Mouse (Mus musculus): ENCODE data around the gene Mrpl9. TPM values are rescaled to one million over a fixed set of nuclear protein-coding genes. Genes with fewer than 3 reads are reported as not detected.

The Mrpl9 gene
- 80.7 TPM for polyA plus RNA-seq (2017; shearing (Covaris generic))

GRCm38 (mm10) chr3:94442951-94443596 lies at the start of gene Mrpl9:
Gene Mrpl9 (plus strand): TSS chr3:94443318.

GRCm38 (mm10) chr3:94398217-94398616 lies 44.9 kb upstream of the Mrpl9 start, which contains the start of gene Lingo4:
Gene Lingo4 (plus strand): TSS chr3:94398517.

DNA sequence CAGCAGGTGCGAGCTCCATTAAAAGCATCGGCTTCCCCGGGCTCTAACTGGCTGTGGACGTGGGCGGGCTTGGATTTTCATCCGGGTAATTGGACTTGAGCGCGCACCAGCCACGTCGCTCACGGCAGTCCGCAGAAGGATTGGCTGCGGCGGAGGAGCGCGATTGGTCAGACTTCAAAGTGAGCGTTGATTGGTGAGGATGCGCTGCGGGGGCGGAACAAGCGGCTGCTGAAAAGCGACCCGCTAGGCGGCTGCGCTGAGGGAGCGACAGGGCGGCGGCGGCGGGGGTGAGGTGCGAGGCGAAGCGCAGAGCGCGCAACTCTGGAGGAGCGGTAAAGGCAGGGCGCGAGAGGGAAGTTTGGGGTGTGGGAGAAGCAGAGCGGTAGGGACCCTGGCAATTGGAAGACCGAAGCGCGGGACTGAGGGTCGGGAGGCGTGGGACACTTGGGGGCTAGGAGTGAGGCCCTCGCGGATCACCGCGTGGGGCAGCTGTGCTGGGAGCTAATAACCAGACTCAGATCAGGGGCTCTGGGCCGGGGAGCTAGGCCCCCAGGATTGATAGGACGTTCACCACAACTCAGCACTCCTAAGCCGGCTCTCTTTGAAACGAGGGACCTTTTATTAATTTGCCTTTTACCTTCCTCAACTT lies 30.0 kb upstream of the Mrpl9 start, which contains the start of gene Tdrkh:
Gene Tdrkh, plus strand, starts transcription at position 243 of the 649 bp plus-strand sequence.

DNA sequence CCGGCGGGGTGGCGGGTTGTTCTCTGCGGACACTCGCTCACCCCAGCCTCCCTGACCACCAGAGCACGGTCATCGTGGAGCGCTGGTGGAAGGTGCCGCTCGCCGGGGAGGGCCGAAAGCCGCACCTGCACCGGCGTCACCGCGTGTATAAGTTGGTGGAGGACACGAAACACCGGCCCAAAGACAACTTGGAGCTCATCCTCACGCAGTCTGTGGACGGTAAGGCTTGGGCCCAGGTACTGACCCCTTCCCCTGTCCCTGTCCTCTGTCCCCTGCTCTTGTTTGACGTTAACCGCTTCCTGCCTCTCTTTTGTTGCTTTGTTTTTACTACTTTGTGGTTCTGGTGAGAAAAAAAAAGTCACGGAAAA lies 463 bp downstream of the Mrpl9 start, which contains the start of gene Oaz3:
Gene Oaz3, minus strand, starts transcription at position 319 of the 368 bp plus-strand sequence.

DNA sequence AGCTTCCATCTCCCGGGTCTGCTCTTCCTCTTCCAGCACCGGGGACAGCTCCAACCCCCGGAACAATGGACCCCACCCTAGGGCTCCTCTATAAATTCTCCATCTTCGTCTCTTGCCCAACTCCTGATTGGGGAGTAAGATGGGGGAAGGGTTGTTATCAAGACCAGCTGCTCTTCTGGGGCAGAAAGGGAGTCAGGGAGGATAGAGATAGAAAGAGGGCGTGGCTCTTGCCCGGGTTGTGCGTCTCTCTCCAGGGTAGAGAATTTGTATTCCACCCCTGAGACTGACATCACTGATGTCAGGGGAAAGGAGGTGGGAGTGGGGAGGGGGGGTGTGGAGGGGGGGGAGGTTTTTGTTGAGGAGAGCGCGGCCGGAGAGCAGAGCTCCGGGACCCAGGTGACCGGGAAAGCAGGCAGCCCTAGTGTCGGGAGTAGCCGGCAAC lies 34.9 kb downstream of the Mrpl9 start, which contains the start of gene Celf3:
Gene Celf3, plus strand, starts transcription at position 315 of the 442 bp plus-strand sequence.

GRCm38 (mm10) chr3:94480291-94480884 lies 37.3 kb downstream of the Mrpl9 start, which contains the start of gene Riiad1:
Gene Riiad1 (minus strand): TSS chr3:94480341.

Other genes with a start within 250 kb of the Mrpl9 start
- not detected for gene Gm5286, start 246.6 kb upstream of the Mrpl9 start, polyA plus RNA-seq (2017; shearing (Covaris generic))
- gene Gm4778, start 179.3 kb upstream of the Mrpl9 start, polyA plus RNA-seq (2017; shearing (Covaris generic)): not detected
- gene Them4, start 133.2 kb upstream of the Mrpl9 start, polyA plus RNA-seq (2017; shearing (Covaris generic)): 10.4 TPM
- not detected for gene Them5, start 101.2 kb upstream of the Mrpl9 start, polyA plus RNA-seq (2017; shearing (Covaris generic))
- gene C2cd4d, start 80.9 kb upstream of the Mrpl9 start, polyA plus RNA-seq (2017; shearing (Covaris generic)): not detected
- gene Rorc, start 70.5 kb upstream of the Mrpl9 start, polyA plus RNA-seq (2017; shearing (Covaris generic)): 8.5 TPM
- 0.20 TPM for gene Lingo4, start 44.8 kb upstream of the Mrpl9 start, polyA plus RNA-seq (2017; shearing (Covaris generic))
- 9.8 TPM for gene Tdrkh, start 30.0 kb upstream of the Mrpl9 start, polyA plus RNA-seq (2017; shearing (Covaris generic))
- gene Oaz3, start 597 bp downstream of the Mrpl9 start, polyA plus RNA-seq (2017; shearing (Covaris generic)): 1.3 TPM
- 1.6 TPM for gene Celf3, start 35.0 kb downstream of the Mrpl9 start, polyA plus RNA-seq (2017; shearing (Covaris generic))
- gene Riiad1, start 37.0 kb downstream of the Mrpl9 start, polyA plus RNA-seq (2017; shearing (Covaris generic)): not detected
- gene Snx27, start 139.4 kb downstream of the Mrpl9 start, polyA plus RNA-seq (2017; shearing (Covaris generic)): 7.9 TPM
- not detected for gene Gm10972, start 199.8 kb downstream of the Mrpl9 start, polyA plus RNA-seq (2017; shearing (Covaris generic))
- gene Tuft1, start 215.6 kb downstream of the Mrpl9 start, polyA plus RNA-seq (2017; shearing (Covaris generic)): 3.9 TPM

All from CD4-positive, CD25-positive, alpha-beta regulatory T cell, adult 9 weeks (primary cell).